ENCODE assay signal across 19 mouse cellular contexts in genomic region chrX:102076886-102077765, GRCm38 (mm10). TPM values are rescaled to one million over a fixed set of nuclear protein-coding genes. Genes with fewer than 3 reads are reported as not detected.
DNase-seq lines count a peak whose midpoint lies in the region; ATAC-seq and TF ChIP-seq lines count a peak whose summit lies in the region.
"Had no signal": no experiment of that assay in that cellular context is flagged by ENCODE, and none has a peak within 500 bp of the region (broad histone marks: within the 10 kb centered on the region; RNA-seq: fewer than 3 reads in every experiment).

No protein-coding gene starts in this region.

- TF ChIP-seq CTCF in thymus, adult 2 months (IDR thresholded peaks at IDR 0.05; ENCODE audit: borderline replicate concordance, control insufficient read depth, extremely low read depth, insufficient read depth, low read length, poor library complexity): no peak

- H3K27me3 ChIP-seq in thymus, adult 2 months (ENCODE audit: control insufficient read depth, insufficient read depth, low read length): no peaks in the 10 kb centered on the region
- H3K27me3 ChIP-seq: heart, embryonic 12.5 days; intestine, embryonic 15.5 days; neural tube, embryonic 12.5 days had no signal

- no peaks in the 10 kb centered on the region for H3K36me3 ChIP-seq in thymus, adult 2 months (ENCODE audit: control insufficient read depth, insufficient read depth, low read length)
- H3K36me3 ChIP-seq: G1E; hindbrain, embryonic 15.5 days; intestine, embryonic 15.5 days; midbrain, embryonic 12.5 days; neural tube, embryonic 12.5 days had no signal

- 83% methylated on average over 7 of the region's 7 CpGs for WGBS in thymus, adult 2 months

- H3K4me3 ChIP-seq in thymus, adult 2 months (ENCODE audit: control insufficient read depth, insufficient read depth, low read length): no peak overlapping the region
- H3K4me3 ChIP-seq: embryonic facial prominence, embryonic 13.5 days; gastrocnemius, adult 2 months; heart, embryonic 12.5 days; hindbrain, embryonic 15.5 days; intestine, embryonic 15.5 days; midbrain, embryonic 12.5 days; neural tube, embryonic 12.5 days had no signal

- ATAC-seq in cerebellum, adult (ENCODE audit: insufficient number of reproducible peaks, low FRiP score, low TSS enrichment): no peak
- ATAC-seq: CD4-positive, CD25-positive, alpha-beta regulatory T cell, adult 4 months; forebrain, postnatal 0 days; intestine, embryonic 15.5 days had no signal

- H3K27ac ChIP-seq in thymus, adult 2 months (ENCODE audit: control insufficient read depth, insufficient read depth, low read length): no peak overlapping the region
- H3K27ac ChIP-seq: embryonic facial prominence, embryonic 13.5 days; gastrocnemius, adult 2 months; hindbrain, embryonic 15.5 days; intestine, embryonic 15.5 days; liver, embryonic 14.5 days; midbrain, embryonic 12.5 days; neural tube, embryonic 12.5 days had no signal

- peak; percentile 32 to 56 for DNase-seq in cerebellum, postnatal 25 days
- peak; percentile 15 to 22 for DNase-seq in kidney, postnatal 36 days
- DNase-seq in kidney, postnatal 10 days: no peak
- peak; percentile 77 for DNase-seq in 3T3-L1 (ENCODE audit: low read depth, low spot score)
- DNase-seq in NIH3T3 (ENCODE audit: low read depth): peak; percentile 55
- no peak for DNase-seq in thymus, adult 2 months
- DNase-seq: forebrain, postnatal 0 days; gastrocnemius, adult 2 months; thymus, postnatal 36 days had no signal

- H3K4me1 ChIP-seq in thymus, adult 2 months (replicated peaks; ENCODE audit: control insufficient read depth, insufficient read depth, low read length): no peaks in the 10 kb centered on the region
- H3K4me1 ChIP-seq: intestine, embryonic 15.5 days had no signal

- no peak for TF ChIP-seq POLR2A in thymus, adult 2 months (IDR thresholded peaks at IDR 0.05; ENCODE audit: control insufficient read depth, extremely low read depth, insufficient read depth, low read length, poor library complexity)

RNA-seq across cellular contexts. Expression of gene Rtl5, which starts 6.0 kb away (rescaled TPM):
- polyA plus RNA-seq in thymus, adult 2 months (2012; rRNA removed): 2.7 and 4.0 TPM in 2 replicates
- polyA plus RNA-seq: G1E had no signal

RNA-seq across cellular contexts. Expression of gene Pin4, which starts 42.1 kb away (rescaled TPM):
- 1.6 and 2.1 TPM in 2 replicates for polyA plus RNA-seq in thymus, adult 2 months (2012; rRNA removed)

Comparison
In these comparisons a context has a peak if more than half of its experiments do, and no peak if none do; other contexts are left out.
1. DNase-seq: peak in cerebellum, postnatal 25 days (2 of 2), kidney, postnatal 36 days (2 of 2), 3T3-L1 (single experiment) and NIH3T3 (single experiment); none in kidney, postnatal 10 days (single experiment) and thymus, adult 2 months (single experiment).